Mouse (Mus musculus) midbrain, embryonic 11.5 days (tissue): Measurements from ENCODE around the gene Cyb5r1. TPM values are rescaled to one million over a fixed set of nuclear protein-coding genes. Genes with fewer than 3 reads are reported as not detected.

Experiments used
- ATAC-seq: fragments of 200-750 bp; cut with Nextera tagmentation; 2 replicates; pipeline ENCODE4 v1.8.0; 2017; ENCODE audit warnings: moderate TSS enrichment, moderate library complexity; ENCODE audit not compliant: low FRiP score
- DNase-seq: peaks from one replicate; pipeline ENCODE4 v3.0.0; 2015; ENCODE audit warnings: low spot score; ENCODE audit errors: missing footprints
- H3K27ac ChIP-seq: fragments of 300-500 bp; sonication (generic); 2 replicates; pipeline ENCODE4 v1.5.1; 2014; ENCODE audit warnings: low read depth, low read length
- H3K27me3 ChIP-seq: fragments of 300-500 bp; sonication (generic); 2 replicates; pipeline ENCODE4 v1.6.1; 2014; ENCODE audit warnings: mild to moderate bottlenecking, low read length, moderate library complexity, mixed read lengths; ENCODE audit not compliant: control insufficient read depth, insufficient read depth
- H3K36me3 ChIP-seq: fragments of 300-500 bp; sonication (generic); 2 replicates; pipeline ENCODE4 v1.6.1; 2014; ENCODE audit warnings: mild to moderate bottlenecking, low read length, moderate library complexity, mixed read lengths; ENCODE audit not compliant: control insufficient read depth, insufficient read depth
- H3K4me1 ChIP-seq: fragments of 300-500 bp; sonication (generic); 2 replicates; pipeline ENCODE4 v1.6.1; 2014; ENCODE audit warnings: low read length; ENCODE audit not compliant: control insufficient read depth, insufficient read depth
- H3K4me2 ChIP-seq: fragments of 300-500 bp; sonication (generic); 2 replicates; pipeline ENCODE4 v1.6.1; 2014; ENCODE audit warnings: mild to moderate bottlenecking, moderate library complexity
- H3K4me3 ChIP-seq: fragments of 300-500 bp; sonication (generic); 2 replicates; pipeline ENCODE4 v1.5.1; 2014; ENCODE audit warnings: low read depth, low read length
- H3K9ac ChIP-seq: fragments of 300-500 bp; sonication (generic); 2 replicates; pipeline ENCODE4 v1.6.1; 2014; ENCODE audit warnings: low read length
- H3K9me3 ChIP-seq: fragments of 300-500 bp; sonication (generic); 2 replicates; pipeline ENCODE4 v1.6.1; 2016; ENCODE audit warnings: low read length; ENCODE audit not compliant: control insufficient read depth
- WGBS: fragments of 180-500 bp; shearing (Covaris S2); extraction: QIAGEN DNeasy Blood & Tissue Kit; methylation state at CpG from one replicate; pipeline ENCODE4 v1.1.7; 2014; 5-methylcytosine and 5-hydroxymethylcytosine counted together
- polyA plus RNA-seq: library from polyadenylated mRNA; unstranded; fragments of >200 nt; fragmentation: Nextera tagmentation; extraction: Ambion mirVana; gene quantifications from 2 replicates; pipeline ENCODE4 v1.2.1, GENCODE M21; 2014

The Cyb5r1 gene
- polyA plus RNA-seq, 1 experiment from 2014 or later, result 17.5 TPM

DNA sequence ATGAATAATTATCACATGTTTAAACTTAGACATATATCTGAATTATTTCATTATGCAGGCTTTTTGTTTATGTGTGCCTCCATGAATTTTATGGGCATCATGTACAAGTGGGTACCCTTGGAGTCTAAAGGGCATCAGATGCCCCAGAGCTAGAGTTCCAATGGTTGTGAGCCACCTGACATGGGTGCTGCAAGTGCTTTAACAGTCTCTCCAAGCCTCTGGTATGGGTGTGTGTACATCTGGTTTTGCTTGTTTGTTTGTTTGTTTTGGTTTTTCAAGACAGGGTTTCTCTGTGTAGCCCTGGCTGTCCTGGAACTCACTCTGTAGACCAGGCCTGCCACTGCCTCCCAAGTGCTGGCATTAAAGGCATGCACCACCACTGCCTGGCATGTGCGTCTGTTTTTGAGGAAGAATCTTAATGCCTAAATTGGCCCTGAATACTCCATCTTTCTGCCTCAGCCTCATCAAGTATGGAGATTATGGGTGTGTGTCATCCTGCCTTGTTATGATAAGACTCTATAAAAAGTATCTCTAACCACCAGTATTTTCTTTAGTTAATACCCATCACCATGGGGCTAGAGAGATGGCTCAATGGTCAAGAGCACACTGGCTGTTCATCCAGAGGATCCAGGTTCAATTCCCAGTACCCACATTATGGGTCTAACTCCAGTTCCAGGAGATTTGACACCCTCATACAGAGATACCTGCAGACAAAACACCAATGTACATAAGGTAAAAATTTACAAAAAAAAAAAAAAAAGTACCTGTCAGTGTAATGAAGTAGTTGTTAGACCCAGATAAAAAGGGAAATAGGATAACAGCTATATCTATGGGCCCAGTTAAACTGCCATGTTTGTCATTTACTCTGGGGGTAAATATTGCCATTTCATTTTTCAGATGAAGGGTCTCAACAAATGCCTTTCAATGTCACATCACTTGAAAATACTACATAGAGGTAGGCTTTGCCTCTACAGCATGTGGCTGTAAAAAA lies 55.2 kb downstream of the Cyb5r1 start:
- DNase-seq (no peak), ATAC-seq (no peak)
- Histone ChIP-seq H3K9me3 (no peaks in the 10 kb centered on the region), H3K4me2 (no peak overlapping the region), H3K9ac (no peak overlapping the region), H3K27me3 (no peaks in the 10 kb centered on the region), H3K4me1 (peaks cover 7% of the 10 kb centered on the region; the same call in 1 of the 2 replicates), H3K36me3 (peaks cover 4% of the 10 kb centered on the region; the same call in 1 of the 2 replicates), H3K27ac (no peak overlapping the region), H3K4me3 (no peak overlapping the region)
- WGBS, result 88% methylated on average over 1 of the region's 1 CpGs

Other genes starting within 250 kb of the Cyb5r1 start
- 1.8 and 2.2 TPM in 2 replicates for gene Chil1, start 223.4 kb upstream of the Cyb5r1 start, polyA plus RNA-seq
- gene Mybph, start 212.1 kb upstream of the Cyb5r1 start, polyA plus RNA-seq, result 0.12 and 0.22 TPM in 2 replicates
- gene Adora1, start 170.1 kb upstream of the Cyb5r1 start, polyA plus RNA-seq, result 0.07 and 0.08 TPM in 2 replicates
- not detected in 2 replicates for gene Myog, start 115.6 kb upstream of the Cyb5r1 start, polyA plus RNA-seq
- gene Ppfia4, start 72.6 kb upstream of the Cyb5r1 start, polyA plus RNA-seq, result 1.9 and 2.6 TPM in 2 replicates
- gene Tmem183a, start 43.6 kb upstream of the Cyb5r1 start, polyA plus RNA-seq, result 128 and 137 TPM in 2 replicates
- gene 4933406M09Rik, start 19.6 kb upstream of the Cyb5r1 start, polyA plus RNA-seq, result not detected in 2 replicates
- 76.7 and 81.5 TPM in 2 replicates for gene Adipor1, start 9.8 kb downstream of the Cyb5r1 start, polyA plus RNA-seq
- 31.0 and 31.7 TPM in 2 replicates for gene Klhl12, start 50.0 kb downstream of the Cyb5r1 start, polyA plus RNA-seq
- gene Rabif, start 89.1 kb downstream of the Cyb5r1 start, polyA plus RNA-seq, result 47.4 and 48.1 TPM in 2 replicates
- not detected in 2 replicates for gene Mgat4e, start 144.1 kb downstream of the Cyb5r1 start, polyA plus RNA-seq
- gene Kdm5b, start 154.6 kb downstream of the Cyb5r1 start, polyA plus RNA-seq, result 74.0 and 85.3 TPM in 2 replicates
- 1.6 and 2.0 TPM in 2 replicates for gene Syt2, start 241.1 kb downstream of the Cyb5r1 start, polyA plus RNA-seq